ENCODE assay signal across 19 mouse cellular contexts in the genomic region with DNA sequence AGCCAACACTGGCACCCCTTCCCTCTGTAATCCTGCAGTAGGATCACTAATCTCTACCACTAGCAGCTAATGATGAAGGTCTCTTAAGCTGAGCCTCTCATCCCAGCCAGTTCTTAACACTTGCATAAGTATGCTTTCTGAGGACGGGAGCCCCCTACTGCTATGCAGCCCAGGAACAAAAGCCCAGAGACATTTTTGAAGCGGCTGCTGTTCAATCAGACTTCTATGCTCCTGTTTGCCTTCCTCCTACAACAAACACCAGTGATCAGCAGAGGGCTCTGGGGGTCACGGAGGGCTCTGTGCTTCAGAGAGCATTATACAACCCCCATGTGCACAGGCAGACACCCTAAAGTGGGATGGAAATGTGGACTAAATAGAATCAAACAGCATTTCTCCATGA.
A peak's percentile ranks its signal among the peaks of the same experiment; 100 is the strongest.
DNase-seq lines count a peak whose midpoint lies in the region; ATAC-seq and TF ChIP-seq lines count a peak whose summit lies in the region.
"Had no signal": no experiment of that assay in that cellular context is flagged by ENCODE, and none has a peak within 500 bp of the region (broad histone marks: within the 10 kb centered on the region; RNA-seq: fewer than 3 reads in every experiment).

No protein-coding gene starts in this region.

- H3K36me3 ChIP-seq in forebrain, embryonic 10.5 days (replicated peaks) = no peaks in the 10 kb centered on the region
- no peaks in the 10 kb centered on the region for H3K36me3 ChIP-seq in forebrain, embryonic 15.5 days
- H3K36me3 ChIP-seq in lung, embryonic 14.5 days (ENCODE audit: insufficient read depth) = no peaks in the 10 kb centered on the region
- no peaks in the 10 kb centered on the region for H3K36me3 ChIP-seq in embryonic facial prominence, embryonic 11.5 days (replicated peaks; ENCODE audit: control insufficient read depth, insufficient read depth, low read depth, low read length)
- H3K36me3 ChIP-seq in heart, embryonic 10.5 days = no peaks in the 10 kb centered on the region
- H3K36me3 ChIP-seq: heart, embryonic 12.5 days had no signal

- H3K4me1 ChIP-seq in forebrain, embryonic 10.5 days = peaks cover 40% of the 10 kb centered on the region
- H3K4me1 ChIP-seq in forebrain, embryonic 15.5 days = peaks cover 4% of the 10 kb centered on the region; the same call in 1 of the 2 replicates
- 0 out of 2 replicates have a peak, but pooled peaks cover 7% of the 10 kb centered on the region for H3K4me1 ChIP-seq in lung, embryonic 14.5 days (ENCODE audit: insufficient read depth)
- H3K4me1 ChIP-seq in embryonic facial prominence, embryonic 11.5 days (ENCODE audit: control insufficient read depth, insufficient read depth, low read length) = no peaks in the 10 kb centered on the region
- peaks cover 16% of the 10 kb centered on the region for H3K4me1 ChIP-seq in heart, embryonic 10.5 days

- H3K4me2 ChIP-seq in forebrain, embryonic 15.5 days (replicated peaks) = no peak overlapping the region
- no peak overlapping the region for H3K4me2 ChIP-seq in lung, embryonic 14.5 days
- no peak overlapping the region for H3K4me2 ChIP-seq in embryonic facial prominence, embryonic 11.5 days (ENCODE audit: low read depth, low read length)
- H3K4me2 ChIP-seq: heart, embryonic 12.5 days had no signal

- 3% methylated on average over 3 of the region's 3 CpGs for WGBS in forebrain, embryonic 10.5 days
- WGBS in forebrain, embryonic 15.5 days = 4% methylated on average over 3 of the region's 3 CpGs
- WGBS in lung, embryonic 14.5 days = 27% methylated on average over 3 of the region's 3 CpGs
- WGBS in embryonic facial prominence, embryonic 11.5 days = 6% methylated on average over 3 of the region's 3 CpGs
- 25% methylated on average over 3 of the region's 3 CpGs for WGBS in heart, embryonic 10.5 days

- H3K9me3 ChIP-seq in forebrain, embryonic 10.5 days = no peaks in the 10 kb centered on the region
- H3K9me3 ChIP-seq in forebrain, embryonic 15.5 days = no peaks in the 10 kb centered on the region
- H3K9me3 ChIP-seq in lung, embryonic 14.5 days (ENCODE audit: low read depth, low read length) = no peaks in the 10 kb centered on the region
- no peaks in the 10 kb centered on the region for H3K9me3 ChIP-seq in embryonic facial prominence, embryonic 11.5 days (replicated peaks; ENCODE audit: control insufficient read depth, low read length)
- no peaks in the 10 kb centered on the region for H3K9me3 ChIP-seq in heart, embryonic 10.5 days
- H3K9me3 ChIP-seq: heart, embryonic 12.5 days had no signal

- no peak overlapping the region for H3K27ac ChIP-seq in forebrain, embryonic 10.5 days
- H3K27ac ChIP-seq in forebrain, embryonic 15.5 days (replicated peaks) = no peak overlapping the region
- no peak overlapping the region for H3K27ac ChIP-seq in lung, embryonic 14.5 days (ENCODE audit: low read depth)
- no peak overlapping the region for H3K27ac ChIP-seq in embryonic facial prominence, embryonic 11.5 days (replicated peaks; ENCODE audit: low read depth, low read length)
- H3K27ac ChIP-seq in heart, embryonic 10.5 days = no peak overlapping the region

- H3K9ac ChIP-seq in forebrain, embryonic 15.5 days (replicated peaks) = no peak overlapping the region
- no peak overlapping the region for H3K9ac ChIP-seq in lung, embryonic 14.5 days
- no peak overlapping the region for H3K9ac ChIP-seq in embryonic facial prominence, embryonic 11.5 days (replicated peaks; ENCODE audit: low read length)
- H3K9ac ChIP-seq: heart, embryonic 12.5 days; liver, postnatal 0 days had no signal

- peaks cover 62% of the 10 kb centered on the region for H3K27me3 ChIP-seq in forebrain, embryonic 10.5 days (ENCODE audit: poor library complexity, severe bottlenecking)
- no peaks in the 10 kb centered on the region for H3K27me3 ChIP-seq in forebrain, embryonic 15.5 days
- H3K27me3 ChIP-seq in lung, embryonic 14.5 days (ENCODE audit: insufficient read depth, low read length) = no peaks in the 10 kb centered on the region
- no peaks in the 10 kb centered on the region for H3K27me3 ChIP-seq in embryonic facial prominence, embryonic 11.5 days (ENCODE audit: control insufficient read depth, insufficient read depth, low read length)
- H3K27me3 ChIP-seq in heart, embryonic 10.5 days (ENCODE audit: insufficient read depth, poor library complexity, severe bottlenecking) = no peaks in the 10 kb centered on the region
- H3K27me3 ChIP-seq: heart, embryonic 12.5 days had no signal

- H3K4me3 ChIP-seq in forebrain, embryonic 10.5 days = no peak overlapping the region
- no peak overlapping the region for H3K4me3 ChIP-seq in forebrain, embryonic 15.5 days
- H3K4me3 ChIP-seq in lung, embryonic 14.5 days (ENCODE audit: low read depth, low read length) = no peak overlapping the region
- H3K4me3 ChIP-seq in embryonic facial prominence, embryonic 11.5 days (ENCODE audit: low read depth, low read length) = no peak overlapping the region
- H3K4me3 ChIP-seq in heart, embryonic 10.5 days = no peak overlapping the region
- H3K4me3 ChIP-seq: heart, embryonic 12.5 days had no signal

- peak; percentile 37 for DNase-seq in forebrain, embryonic 10.5 days (ENCODE audit: extremely low spot score, low spot score)
- DNase-seq in lung, embryonic 14.5 days = peak; percentile 26
- DNase-seq in lung, postnatal 10 days = no peak
- DNase-seq in embryonic facial prominence, embryonic 11.5 days (ENCODE audit: low spot score) = peak; percentile 11
- DNase-seq in retina, postnatal 7 days (ENCODE audit: low read depth, low spot score) = peak; percentile 30
- DNase-seq in heart, embryonic 10.5 days (ENCODE audit: low spot score) = no peak
- DNase-seq in layer of hippocampus, postnatal 14 days (ENCODE audit: low spot score in 2 of 2) = no peak
- DNase-seq: adrenal gland, postnatal 25 days; cerebellum, adult 2 months; kidney, adult 8-10 months; kidney, postnatal 36 days; layer of hippocampus, postnatal 36 days; liver; liver, postnatal 0 days; lung, postnatal 4 days; right cerebral cortex, postnatal 4 days; thymus, postnatal 14 days had no signal

- no peak for ATAC-seq in forebrain, embryonic 15.5 days (replicated peaks)
- ATAC-seq in lung, embryonic 14.5 days (ENCODE audit: insufficient read depth) = no peak
- no peak for ATAC-seq in embryonic facial prominence, embryonic 11.5 days (replicated peaks; ENCODE audit: insufficient number of reproducible peaks, low FRiP score, low TSS enrichment, low read depth)
- ATAC-seq: liver, postnatal 0 days had no signal

- TF ChIP-seq CTCF in lung, embryonic 14.5 days (IDR thresholded peaks at IDR 0.05; ENCODE audit: low read depth) = peak; percentile 15; the same call in 1 of the 2 replicates

Comparison
In these comparisons a context has a peak if more than half of its experiments do, and no peak if none do; other contexts are left out.
1. DNase-seq: peak in forebrain, embryonic 10.5 days (single experiment), lung, embryonic 14.5 days (single experiment), embryonic facial prominence, embryonic 11.5 days (single experiment) and retina, postnatal 7 days (single experiment); none in lung, postnatal 10 days (single experiment), heart, embryonic 10.5 days (single experiment) and layer of hippocampus, postnatal 14 days (0 of 2).